Mouse (Mus musculus) myocyte (in vitro differentiated cells): ENCODE measurements around the gene Mrm2. TPM values are rescaled to one million over a fixed set of nuclear protein-coding genes. Genes with fewer than 3 reads are reported as not detected.

Source experiments
- H3K27me3 ChIP-seq: one replicate; pipeline ENCODE4 v1.6.1; 2011; ENCODE audit not compliant: control insufficient read depth, insufficient read depth, insufficient read length
- H3K36me3 ChIP-seq: one replicate; pipeline ENCODE4 v1.6.1; 2011; ENCODE audit not compliant: control insufficient read depth, insufficient read depth
- H3K4me2 ChIP-seq: one replicate; pipeline ENCODE4 v1.6.1; 2011; ENCODE audit warnings: low read depth, control low read depth
- H3K4me3 ChIP-seq: one replicate; pipeline ENCODE4 v1.5.1; 2011; ENCODE audit warnings: mild to moderate bottlenecking, control low read depth, moderate library complexity
- H3K79me2 ChIP-seq: one replicate; pipeline ENCODE4 v1.6.1; 2011; ENCODE audit not compliant: control insufficient read depth, insufficient read depth
- H3ac ChIP-seq: one replicate; pipeline ENCODE4 v1.6.1; 2011; ENCODE audit not compliant: control insufficient read depth, insufficient read length
- CEBPB ChIP-seq: IDR thresholded peaks from 2 replicates; pipeline ENCODE4 v1.6.1; 2011; ENCODE audit warnings: mild to moderate bottlenecking, moderate library complexity; ENCODE audit not compliant: poor library complexity, insufficient read depth, severe bottlenecking
- E2F4 ChIP-seq: IDR thresholded peaks from one replicate; pipeline ENCODE4 v1.6.1; 2011; ENCODE audit warnings: mild to moderate bottlenecking, control low read depth, moderate library complexity; ENCODE audit not compliant: insufficient read depth
- MAX ChIP-seq: IDR thresholded peaks from one replicate; pipeline ENCODE4 v1.6.1; 2011; ENCODE audit warnings: low read depth, mild to moderate bottlenecking, control low read depth
- MYOD1 ChIP-seq, 3 experiments: IDR thresholded peaks; one replicate each; pipeline ENCODE4 v1.6.1; 2011; ENCODE audit warnings: control low read depth in 2 of 3, low read depth in 2 of 3, mild to moderate bottlenecking in 2 of 3, moderate library complexity in 1 of 3; ENCODE audit not compliant: insufficient read length in 2 of 3, control insufficient read depth in 1 of 3
- MYOG ChIP-seq, 3 experiments: IDR thresholded peaks; one replicate each; pipeline ENCODE4 v1.6.1; 2011; ENCODE audit warnings: control low read depth in 2 of 3, low read depth in 2 of 3, mild to moderate bottlenecking in 2 of 3; ENCODE audit not compliant: insufficient read length in 2 of 3, control insufficient read depth in 1 of 3, insufficient read depth in 1 of 3
- POLR2A ChIP-seq: IDR thresholded peaks from one replicate; pipeline ENCODE4 v1.6.1; 2011; ENCODE audit warnings: low read depth, mild to moderate bottlenecking, control low read depth, moderate library complexity; ENCODE audit not compliant: insufficient read length
- POLR2AphosphoS2 ChIP-seq: IDR thresholded peaks from one replicate; pipeline ENCODE4 v1.6.1; 2011; ENCODE audit warnings: low read depth, control low read depth; ENCODE audit not compliant: insufficient read length
- REST ChIP-seq: IDR thresholded peaks from one replicate; pipeline ENCODE4 v1.6.1; 2011; ENCODE audit warnings: mild to moderate bottlenecking, control low read depth, moderate library complexity; ENCODE audit not compliant: insufficient read depth, insufficient read length
- SRF ChIP-seq: IDR thresholded peaks from one replicate; pipeline ENCODE4 v1.6.1; 2011; ENCODE audit warnings: low read depth; ENCODE audit not compliant: control insufficient read depth, insufficient read length
- TCF12 ChIP-seq: IDR thresholded peaks from one replicate; pipeline ENCODE4 v1.6.1; 2011; ENCODE audit warnings: mild to moderate bottlenecking, control low read depth; ENCODE audit not compliant: poor library complexity, insufficient read depth, severe bottlenecking
- TCF3 ChIP-seq: IDR thresholded peaks from one replicate; pipeline ENCODE4 v1.6.1; 2011; ENCODE audit warnings: low read depth, control low read depth; ENCODE audit not compliant: insufficient read length
- USF1 ChIP-seq: IDR thresholded peaks from one replicate; pipeline ENCODE4 v1.6.1; 2011; ENCODE audit warnings: low read depth, mild to moderate bottlenecking, control low read depth, moderate library complexity
- polyA plus RNA-seq: library from polyadenylated mRNA; unstranded; fragments of >200 nt; fragmentation: generic; extraction: Trizol; gene quantifications from one replicate; pipeline ENCODE4 v1.2.1, GENCODE M21; 2012; ENCODE audit warnings: missing spikeins

Gene Mrm2
- polyA plus RNA-seq, 1 experiment, result 10.0 TPM

- Histone ChIP-seq H3K36me3 (no peaks in the 10 kb centered on the region), H3K4me3 (no peak overlapping the region), H3K4me2 (no peak overlapping the region), H3K27me3 (no peaks in the 10 kb centered on the region), H3K79me2 (no peaks in the 10 kb centered on the region), H3ac (no peak overlapping the region)
- TF ChIP-seq POLR2A (no peak), SRF (no peak), REST (no peak), CEBPB (no peak), TCF12 (no peak), MYOG (IDR thresholded peaks at IDR 0.05; ENCODE audit: control insufficient read depth in 1 of 3, insufficient read depth in 1 of 3, insufficient read length in 2 of 3, low read depth in 2 of 3) (peak in 1 of 3 experiments; percentile 14), USF1 (no peak), POLR2AphosphoS2 (no peak), MYOD1 (IDR thresholded peaks at IDR 0.05; ENCODE audit: control insufficient read depth in 1 of 3, insufficient read length in 2 of 3, low read depth in 2 of 3) (peak in 1 of 3 experiments; percentile 10)
Observed at GRCm38 (mm10) chr5:140284011-140284410, 47.7 kb downstream of the Mrm2 start.

GRCm38 (mm10) chr5:140282900-140283299 lies 48.8 kb downstream of the Mrm2 start:
- H3K27me3 ChIP-seq, result no peaks in the 10 kb centered on the region
- no peaks in the 10 kb centered on the region for H3K36me3 ChIP-seq
- H3ac ChIP-seq, result no peak overlapping the region
- H3K4me2 ChIP-seq, result no peak overlapping the region
- no peak overlapping the region for H3K4me3 ChIP-seq
- no peaks in the 10 kb centered on the region for H3K79me2 ChIP-seq
- TF ChIP-seq MYOD1 (IDR thresholded peaks at IDR 0.05; ENCODE audit: control insufficient read depth in 1 of 3, insufficient read length in 2 of 3, low read depth in 2 of 3) (no peak), TCF3 (no peak), MYOG (IDR thresholded peaks at IDR 0.05; ENCODE audit: control insufficient read depth in 1 of 3, insufficient read depth in 1 of 3, insufficient read length in 2 of 3, low read depth in 2 of 3) (no peak), SRF (no peak), CEBPB (no peak), MAX (no peak), POLR2A (no peak), POLR2AphosphoS2 (no peak), USF1 (no peak), TCF12 (no peak), REST (no peak), E2F4 (no peak)

DNA sequence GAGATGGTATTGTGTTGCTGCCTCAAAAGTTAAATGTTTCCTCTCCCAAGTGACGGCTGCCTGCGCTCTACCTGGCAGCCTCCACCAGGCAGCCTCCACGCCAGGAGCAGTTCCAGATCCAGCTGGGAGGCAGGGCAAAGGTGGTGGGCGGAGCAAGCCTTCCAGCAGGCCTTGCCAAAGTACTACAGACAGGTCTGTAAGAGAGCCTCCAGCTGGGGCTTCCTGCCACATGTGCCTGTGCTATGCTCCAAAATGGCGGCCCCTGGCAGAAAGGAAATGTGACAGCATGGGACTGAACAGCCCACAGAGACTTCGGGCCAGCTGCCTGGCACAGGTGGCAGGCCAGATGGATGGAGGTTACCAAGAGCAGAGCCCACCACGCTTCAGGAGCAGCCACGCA lies 49.3 kb downstream of the Mrm2 start:
- no peaks in the 10 kb centered on the region for H3K27me3 ChIP-seq
- H3ac ChIP-seq, result no peak overlapping the region
- no peaks in the 10 kb centered on the region for H3K79me2 ChIP-seq
- TF ChIP-seq CEBPB (no peak), MAX (no peak), USF1 (no peak), MYOG (IDR thresholded peaks at IDR 0.05; ENCODE audit: control insufficient read depth in 1 of 3, insufficient read depth in 1 of 3, insufficient read length in 2 of 3, low read depth in 2 of 3) (peak in 1 of 3 experiments; percentile 4), MYOD1 (IDR thresholded peaks at IDR 0.05; ENCODE audit: control insufficient read depth in 1 of 3, insufficient read length in 2 of 3, low read depth in 2 of 3) (peak in 1 of 3 experiments; percentile 10), POLR2A (no peak), TCF3 (no peak)
- H3K4me2 ChIP-seq, result no peak overlapping the region
- H3K36me3 ChIP-seq, result no peaks in the 10 kb centered on the region
- no peak overlapping the region for H3K4me3 ChIP-seq

DNA sequence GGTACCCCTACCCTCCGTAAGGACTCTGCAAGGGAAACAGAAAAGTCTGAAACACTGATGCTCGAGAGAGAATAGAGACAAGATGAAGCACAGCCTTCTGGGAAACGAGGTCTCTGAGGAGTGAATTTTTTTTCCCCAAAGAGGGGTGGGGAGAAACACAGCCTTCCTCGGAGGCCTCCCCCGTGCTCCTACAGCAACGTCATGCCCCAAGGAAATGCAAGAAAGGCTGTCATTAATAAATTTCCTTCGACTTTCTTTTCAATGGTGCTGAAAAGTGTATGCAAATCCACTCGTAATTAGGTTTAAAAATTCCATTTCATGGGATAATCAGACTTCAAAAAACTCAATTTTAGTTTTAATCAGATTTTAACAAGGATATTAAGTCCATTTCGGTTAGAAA lies 51.5 kb downstream of the Mrm2 start:
- H3K4me3 ChIP-seq, result no peak overlapping the region
- no peak overlapping the region for H3ac ChIP-seq
- H3K4me2 ChIP-seq, result no peak overlapping the region
- H3K36me3 ChIP-seq, result no peaks in the 10 kb centered on the region
- H3K79me2 ChIP-seq, result no peaks in the 10 kb centered on the region
- H3K27me3 ChIP-seq, result no peaks in the 10 kb centered on the region
- TF ChIP-seq SRF, result no peak

Other genes with a start within 250 kb of the Mrm2 start
- 35.6 TPM for gene Mad1l1, start 10.3 kb downstream of the Mrm2 start, polyA plus RNA-seq
- 18.2 TPM for gene Nudt1, start 10.2 kb downstream of the Mrm2 start, polyA plus RNA-seq
- 50.5 TPM for gene Snx8, start 57.4 kb upstream of the Mrm2 start, polyA plus RNA-seq
- 220 TPM for gene Eif3b, start 87.4 kb upstream of the Mrm2 start, polyA plus RNA-seq
- 0.07 TPM for gene Gm4869, start 113.7 kb upstream of the Mrm2 start, polyA plus RNA-seq
- gene Chst12, start 173.7 kb upstream of the Mrm2 start, polyA plus RNA-seq, result 9.0 TPM
- gene Grifin, start 233.2 kb upstream of the Mrm2 start, polyA plus RNA-seq, result not detected